Comparison of ENCODE assay signal across 8 mouse cellular contexts in genomic region chr13:17694911-17695699, GRCm38 (mm10). TPM values are rescaled to one million over a fixed set of nuclear protein-coding genes. Genes with fewer than 3 reads are reported as not detected.
A peak's percentile ranks its signal among the peaks of the same experiment; 100 is the strongest.
DNase-seq lines count a peak whose midpoint lies in the region; ATAC-seq and TF ChIP-seq lines count a peak whose summit lies in the region.

Gene Mplkip, plus strand, starts transcription at chr13:17695192.
Gene Sugct, minus strand, starts transcription at chr13:17695553.

- H3K4me1 ChIP-seq in E14TG2a.4 (replicated peaks; ENCODE audit: low read depth, low read length): peaks cover 44% of the 10 kb centered on the region
- peaks cover 4% of the 10 kb centered on the region for H3K4me1 ChIP-seq in forebrain, embryonic 12.5 days
- H3K4me1 ChIP-seq in heart, postnatal 0 days (ENCODE audit: control insufficient read depth, insufficient read depth): peaks cover 7% of the 10 kb centered on the region; the same call in 1 of the 2 replicates
- peaks cover 6% of the 10 kb centered on the region for H3K4me1 ChIP-seq in liver, embryonic 16.5 days (ENCODE audit: control insufficient read depth, low read depth, low read length)
- peaks cover 18% of the 10 kb centered on the region for H3K4me1 ChIP-seq in neural tube, embryonic 13.5 days (replicated peaks)
- no peaks in the 10 kb centered on the region for H3K4me1 ChIP-seq in testis, adult 2 months (ENCODE audit: control insufficient read depth, insufficient read depth, low read length)

- H3K9ac ChIP-seq in forebrain, embryonic 12.5 days: peak within 1 kb of the TSS; percentile 83
- H3K9ac ChIP-seq in heart, postnatal 0 days (replicated peaks; ENCODE audit: low read depth, low read length): peak within 1 kb of the TSS; percentile 90
- H3K9ac ChIP-seq in liver, embryonic 16.5 days (ENCODE audit: low read depth, low read length): peak within 1 kb of the TSS; percentile 93
- H3K9ac ChIP-seq in neural tube, embryonic 13.5 days: peak within 1 kb of the TSS; percentile 95

- TF ChIP-seq POLR2A in testis, adult 2 months (IDR thresholded peaks at IDR 0.05; ENCODE audit: control insufficient read depth, low read depth, low read length): peak; percentile 83

- ATAC-seq in forebrain, embryonic 12.5 days (ENCODE audit: low FRiP score): peak; percentile 99
- peak; percentile 98 for ATAC-seq in heart, postnatal 0 days (ENCODE audit: insufficient read depth, low read depth)
- peak; percentile 95 for ATAC-seq in liver, embryonic 16.5 days (ENCODE audit: low read depth)
- peak; percentile 99 for ATAC-seq in neural tube, embryonic 13.5 days (ENCODE audit: low read depth)

- no peaks in the 10 kb centered on the region for H3K27me3 ChIP-seq in E14TG2a.4 (ENCODE audit: insufficient read depth, low read length)
- no peaks in the 10 kb centered on the region for H3K27me3 ChIP-seq in forebrain, embryonic 12.5 days
- H3K27me3 ChIP-seq in heart, postnatal 0 days (ENCODE audit: control insufficient read depth, insufficient read depth, low read length): no peaks in the 10 kb centered on the region
- H3K27me3 ChIP-seq in liver, embryonic 16.5 days (ENCODE audit: control insufficient read depth, insufficient read depth, low read depth, low read length): no peaks in the 10 kb centered on the region
- no peaks in the 10 kb centered on the region for H3K27me3 ChIP-seq in neural tube, embryonic 13.5 days
- H3K27me3 ChIP-seq in testis, adult 2 months (ENCODE audit: control insufficient read depth, insufficient read depth, low read length): no peaks in the 10 kb centered on the region

- peak; percentile 35; the same call in 1 of the 2 replicates for TF ChIP-seq EP300 in heart, postnatal 0 days (IDR thresholded peaks at IDR 0.05; ENCODE audit: low read depth)

- H3K36me3 ChIP-seq in E14TG2a.4 (ENCODE audit: insufficient read depth, low read length): peaks cover 13% of the 10 kb centered on the region
- no peaks in the 10 kb centered on the region for H3K36me3 ChIP-seq in forebrain, embryonic 12.5 days (replicated peaks)
- H3K36me3 ChIP-seq in heart, postnatal 0 days (replicated peaks; ENCODE audit: control insufficient read depth, insufficient read depth, low read length): no peaks in the 10 kb centered on the region
- H3K36me3 ChIP-seq in liver, embryonic 16.5 days (ENCODE audit: control insufficient read depth, insufficient read depth): no peaks in the 10 kb centered on the region
- H3K36me3 ChIP-seq in neural tube, embryonic 13.5 days: no peaks in the 10 kb centered on the region
- H3K36me3 ChIP-seq in testis, adult 2 months (ENCODE audit: control insufficient read depth, insufficient read depth, low read length): no peaks in the 10 kb centered on the region

- H3K9me3 ChIP-seq in E14TG2a.4 (ENCODE audit: low read length): no peaks in the 10 kb centered on the region
- no peaks in the 10 kb centered on the region for H3K9me3 ChIP-seq in forebrain, embryonic 12.5 days
- no peaks in the 10 kb centered on the region for H3K9me3 ChIP-seq in heart, postnatal 0 days (replicated peaks; ENCODE audit: control insufficient read depth, low read length)
- no peaks in the 10 kb centered on the region for H3K9me3 ChIP-seq in liver, embryonic 16.5 days (replicated peaks; ENCODE audit: control insufficient read depth, low read length)
- H3K9me3 ChIP-seq in neural tube, embryonic 13.5 days: no peaks in the 10 kb centered on the region

- under 1% methylated on average over 65 of the region's 66 CpGs for WGBS in forebrain, embryonic 12.5 days
- WGBS in heart, postnatal 0 days: under 1% methylated on average over 61 of the region's 66 CpGs
- under 1% methylated on average over 66 of the region's 66 CpGs for WGBS in liver, embryonic 16.5 days (ENCODE audit: insufficient replicate concordance)
- under 1% methylated on average over 65 of the region's 66 CpGs for WGBS in neural tube, embryonic 13.5 days

- H3K4me3 ChIP-seq in E14TG2a.4 (replicated peaks; ENCODE audit: low read length): peak within 1 kb of the TSS; percentile 94
- peak within 1 kb of the TSS; percentile 85 for H3K4me3 ChIP-seq in forebrain, embryonic 12.5 days (replicated peaks)
- peak within 1 kb of the TSS; percentile 84 for H3K4me3 ChIP-seq in heart, postnatal 0 days (ENCODE audit: low read depth, low read length)
- peak within 1 kb of the TSS; percentile 88 for H3K4me3 ChIP-seq in liver, embryonic 16.5 days (ENCODE audit: low read depth, low read length)
- H3K4me3 ChIP-seq in neural tube, embryonic 13.5 days: peak within 1 kb of the TSS; percentile 83
- peak within 1 kb of the TSS; percentile 99 for H3K4me3 ChIP-seq in testis, adult 2 months (ENCODE audit: control insufficient read depth, low read depth, low read length)

- DNase-seq in c-Kit-positive CD71-positive TER-119-positive erythroid progenitor cells, embryonic 14.5 days (ENCODE audit: low spot score): peak; percentile 100
- peak; percentile 99 for DNase-seq in heart, postnatal 0 days (ENCODE audit: low spot score)
- DNase-seq in kidney, postnatal 4 days: peak; percentile 100

- H3K27ac ChIP-seq in forebrain, embryonic 12.5 days: peak within 1 kb of the TSS; percentile 91
- H3K27ac ChIP-seq in heart, postnatal 0 days (ENCODE audit: low read depth): peak within 1 kb of the TSS; percentile 96
- peak within 1 kb of the TSS; percentile 95 for H3K27ac ChIP-seq in liver, embryonic 16.5 days (ENCODE audit: low read length)
- peak within 1 kb of the TSS; percentile 96 for H3K27ac ChIP-seq in neural tube, embryonic 13.5 days (replicated peaks)
- H3K27ac ChIP-seq in testis, adult 2 months (ENCODE audit: control insufficient read depth, insufficient read depth, low read depth, low read length): peak within 1 kb of the TSS; percentile 99

- peak within 1 kb of the TSS; percentile 73 for H3K4me2 ChIP-seq in forebrain, embryonic 12.5 days
- H3K4me2 ChIP-seq in heart, postnatal 0 days (ENCODE audit: low read depth, low read length): peak within 1 kb of the TSS; percentile 84
- H3K4me2 ChIP-seq in liver, embryonic 16.5 days (ENCODE audit: low read depth, low read length): peak within 1 kb of the TSS; percentile 88
- H3K4me2 ChIP-seq in neural tube, embryonic 13.5 days: peak within 1 kb of the TSS; percentile 78

- TF ChIP-seq CTCF in E14TG2a.4 (conservative IDR thresholded peaks at IDR 0.05; ENCODE audit: low read length): no peak
- no peak for TF ChIP-seq CTCF in heart, postnatal 0 days (IDR thresholded peaks at IDR 0.05; ENCODE audit: low read depth)
- TF ChIP-seq CTCF in testis, adult 2 months (IDR thresholded peaks at IDR 0.05; ENCODE audit: control insufficient read depth, insufficient read depth, insufficient replicate concordance, low read depth, low read length): no peak

RNA-seq across cellular contexts. Expression of gene Mplkip, which starts in this region (rescaled TPM):
- 48.2 and 56.7 TPM in 2 replicates for polyA plus RNA-seq in forebrain, embryonic 12.5 days (2016; fragmentation: Nextera tagmentation; extraction: Ambion mirVana)
- total RNA-seq in heart, postnatal 0 days (2014; rRNA removed; ENCODE audit: low replicate concordance): 6.0 and 7.0 TPM in 2 replicates
- 20.1 and 20.8 TPM in 2 replicates for polyA plus RNA-seq in heart, postnatal 0 days (2015; fragmentation: Nextera tagmentation; extraction: Ambion mirVana)
- 16.2 and 18.7 TPM in 2 replicates for polyA plus RNA-seq in liver, embryonic 16.5 days (2015; fragmentation: Nextera tagmentation; extraction: Ambion mirVana)
- polyA plus RNA-seq in neural tube, embryonic 13.5 days (2015; fragmentation: Nextera tagmentation; extraction: Ambion mirVana): 41.7 and 46.2 TPM in 2 replicates
- polyA plus RNA-seq in testis, adult 2 months (2012; rRNA removed): 15.2 and 16.3 TPM in 2 replicates

RNA-seq across cellular contexts. Expression of gene Sugct, which starts in this region (rescaled TPM):
- polyA plus RNA-seq in forebrain, embryonic 12.5 days (2016; fragmentation: Nextera tagmentation; extraction: Ambion mirVana): 2.4 and 3.5 TPM in 2 replicates
- 1.3 and 1.7 TPM in 2 replicates for total RNA-seq in heart, postnatal 0 days (2014; rRNA removed; ENCODE audit: low replicate concordance)
- polyA plus RNA-seq in heart, postnatal 0 days (2015; fragmentation: Nextera tagmentation; extraction: Ambion mirVana): 3.9 and 4.4 TPM in 2 replicates
- 5.6 and 5.8 TPM in 2 replicates for polyA plus RNA-seq in liver, embryonic 16.5 days (2015; fragmentation: Nextera tagmentation; extraction: Ambion mirVana)
- polyA plus RNA-seq in neural tube, embryonic 13.5 days (2015; fragmentation: Nextera tagmentation; extraction: Ambion mirVana): 3.2 and 4.9 TPM in 2 replicates
- 1.2 TPM in 2 replicates for polyA plus RNA-seq in testis, adult 2 months (2012; rRNA removed)

Comparison
In these comparisons a context has a peak if more than half of its experiments do, and no peak if none do; other contexts are left out.
1. Peak in every context shown above with its lines: DNase-seq, ATAC-seq, H3K4me3 ChIP-seq and H3K27ac ChIP-seq.